16 mouse cellular contexts compared by ENCODE assay signal in the genomic region with DNA sequence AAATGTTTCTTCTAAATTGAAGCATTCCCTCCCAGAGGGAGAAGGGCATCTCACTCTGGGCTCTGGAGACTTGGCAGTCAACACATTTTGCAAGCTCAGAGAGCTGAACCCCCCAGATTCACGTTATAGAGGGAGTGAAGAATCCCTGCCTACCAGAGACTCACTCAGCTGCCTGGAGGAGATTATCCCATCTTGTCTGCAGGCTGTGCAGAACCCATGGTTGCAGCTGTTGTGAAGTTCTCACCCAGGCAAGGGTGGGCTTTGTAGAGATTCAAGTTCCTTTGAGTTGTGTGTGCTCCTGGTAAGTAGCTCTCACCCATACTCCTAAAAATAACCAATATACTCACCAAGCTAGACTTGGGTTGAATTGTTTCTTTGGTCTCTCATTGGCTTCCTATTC.
"Had no signal": no experiment of that assay in that cellular context is flagged by ENCODE, and none has a peak within 500 bp of the region (broad histone marks: within the 10 kb centered on the region; RNA-seq: fewer than 3 reads in every experiment).

No protein-coding gene starts in this region.

- H3K4me2 ChIP-seq: limb, embryonic 12.5 days; liver, embryonic 13.5 days; lung, embryonic 15.5 days; midbrain, embryonic 12.5 days had no signal

- H3K4me3 ChIP-seq: limb, embryonic 12.5 days; liver, embryonic 13.5 days; lung, embryonic 15.5 days; midbrain, embryonic 12.5 days had no signal

- H3K9me3 ChIP-seq: limb, embryonic 12.5 days; liver, embryonic 13.5 days; lung, embryonic 15.5 days had no signal

- ATAC-seq: liver, postnatal 0 days; midbrain, embryonic 16.5 days had no signal

- H3K9ac ChIP-seq: limb, embryonic 12.5 days; liver, embryonic 13.5 days; liver, postnatal 0 days; lung, embryonic 15.5 days; midbrain, embryonic 12.5 days had no signal

- H3K36me3 ChIP-seq: limb, embryonic 12.5 days; liver, embryonic 13.5 days; lung, embryonic 15.5 days had no signal

- H3K27ac ChIP-seq: kidney, postnatal 0 days; limb, embryonic 12.5 days; liver, embryonic 13.5 days; lung, embryonic 15.5 days; midbrain, embryonic 12.5 days had no signal

- H3K4me1 ChIP-seq: limb, embryonic 12.5 days; midbrain, embryonic 12.5 days had no signal

- H3K27me3 ChIP-seq: limb, embryonic 12.5 days; liver, embryonic 13.5 days; lung, embryonic 15.5 days; midbrain, embryonic 12.5 days had no signal

- DNase-seq: kidney, adult 11 months; kidney, adult 9 months; kidney, postnatal 36 days; layer of hippocampus, adult 9-11 months; liver; liver, embryonic 13.5 days; liver, postnatal 0 days; lung, postnatal 14 days; spleen, adult 18-20 months; thymus, adult 2 months; thymus, postnatal 25 days had no signal
